Mouse (Mus musculus): Measurements from ENCODE around the gene Tff3. TPM values are rescaled to one million over a fixed set of nuclear protein-coding genes. Genes with fewer than 3 reads are reported as not detected.

Gene Tff3
- total and polyA plus RNA-seq, 3 experiments: not detected

DNA sequence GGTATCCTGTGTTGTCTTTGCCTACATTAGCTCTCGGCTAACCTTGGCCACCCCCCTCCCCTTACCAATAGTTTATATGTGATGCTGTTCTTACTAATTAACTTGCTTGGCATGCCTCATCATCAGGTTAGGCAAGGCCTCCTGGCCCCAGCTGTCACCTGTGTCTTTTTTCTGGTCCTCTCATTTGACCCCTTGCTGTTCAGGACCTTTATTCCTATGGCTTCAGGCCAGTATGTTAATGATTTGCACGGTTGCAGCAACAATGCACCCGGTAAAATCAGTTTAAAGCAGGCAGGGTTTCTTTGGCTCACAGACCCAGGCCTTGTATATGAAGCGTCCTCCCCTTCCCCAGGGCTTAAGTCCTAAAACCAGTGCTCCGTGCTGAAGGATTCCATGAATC is 23.1 kb upstream of the Tff3 start:
- Histone ChIP-seq H3K27me3 (replicated peaks) (peaks cover 58% of the 10 kb centered on the region), H3K36me3 (replicated peaks in 1 of 2; ENCODE audit: control insufficient read depth in 1 of 2, insufficient read depth in 1 of 2, low read length in 1 of 2) (no peaks in the 10 kb centered on the region), H3K4me3 (replicated peaks in 1 of 3; ENCODE audit: low read depth in 2 of 3, low read length in 2 of 3, poor library complexity in 1 of 3) (no peak overlapping the region), H3K4me2 (ENCODE audit: insufficient read depth, low read depth, poor library complexity, severe bottlenecking) (no peak overlapping the region), H3K4me1 (ENCODE audit: control insufficient read depth in 1 of 2, insufficient read depth in 2 of 2) (no peaks in the 10 kb centered on the region), H3K9ac (ENCODE audit: insufficient read depth, low read depth) (no peak overlapping the region), H3K27ac (ENCODE audit: insufficient read depth, low read depth) (no peak overlapping the region), H3K79me2 (replicated peaks; ENCODE audit: control insufficient read depth, extremely low read depth, insufficient read depth, poor library complexity, severe bottlenecking) (no peaks in the 10 kb centered on the region), H3K9me3 (replicated peaks; ENCODE audit: low read length) (no peaks in the 10 kb centered on the region)
- dilution Hi-C loops (cut with MboI; ENCODE audit: extremely low pct_ligation_motif_present, extremely low pct_unique_long_range_greater_than_20kb, low sequenced_read_pairs) (no loop called here), in situ Hi-C loops (cut with MboI; ENCODE audit: low pct_ligation_motif_present, low pct_unique_long_range_greater_than_20kb, low sequenced_read_pairs) (no loop called here)
- no peak for DNase-seq (ENCODE audit: extremely low read depth)
- TF ChIP-seq RCOR1 (conservative IDR thresholded peaks at IDR 0.05; ENCODE audit: low read depth, low read length): no peak
- no peak for TF ChIP-seq MXI1 (IDR thresholded peaks at IDR 0.05; ENCODE audit: low read depth, low read length)
- no peak for TF ChIP-seq NRF1 (IDR thresholded peaks at IDR 0.05; ENCODE audit: low read depth, low read length)
- TF ChIP-seq POLR2AphosphoS2 (IDR thresholded peaks at IDR 0.05; ENCODE audit: low read depth, low read length): no peak
- no peak for TF ChIP-seq ELF1 (IDR thresholded peaks at IDR 0.05; ENCODE audit: low read depth, low read length)
- no peak for TF ChIP-seq ETS1 (conservative IDR thresholded peaks at IDR 0.05; ENCODE audit: low read depth, low read length)

GRCm38 (mm10) chr17:31145998-31146397 is 16.6 kb upstream of the Tff3 start:
- DNase-seq (ENCODE audit: extremely low read depth): no peak
- no peak overlapping the region for H3K4me2 ChIP-seq (ENCODE audit: insufficient read depth, low read depth, poor library complexity, severe bottlenecking)
- no peaks in the 10 kb centered on the region for H3K36me3 ChIP-seq (replicated peaks in 1 of 2; ENCODE audit: control insufficient read depth in 1 of 2, insufficient read depth in 1 of 2, low read length in 1 of 2)
- in situ Hi-C loops (cut with MboI; ENCODE audit: low pct_ligation_motif_present, low pct_unique_long_range_greater_than_20kb, low sequenced_read_pairs) (no loop called here), dilution Hi-C loops (cut with MboI; ENCODE audit: extremely low pct_ligation_motif_present, extremely low pct_unique_long_range_greater_than_20kb, low sequenced_read_pairs) (no loop called here)
- H3K27me3 ChIP-seq (replicated peaks): peaks cover 66% of the 10 kb centered on the region
- H3K4me3 ChIP-seq (replicated peaks in 1 of 3; ENCODE audit: low read depth in 2 of 3, low read length in 2 of 3, poor library complexity in 1 of 3): no peak overlapping the region
- no peak overlapping the region for H3K9ac ChIP-seq (ENCODE audit: insufficient read depth, low read depth)
- no peaks in the 10 kb centered on the region for H3K4me1 ChIP-seq (ENCODE audit: control insufficient read depth in 1 of 2, insufficient read depth in 2 of 2)
- no peaks in the 10 kb centered on the region for H3K79me2 ChIP-seq (replicated peaks; ENCODE audit: control insufficient read depth, extremely low read depth, insufficient read depth, poor library complexity, severe bottlenecking)
- no peak for TF ChIP-seq RCOR1 (conservative IDR thresholded peaks at IDR 0.05; ENCODE audit: low read depth, low read length)
- no peak for TF ChIP-seq ZKSCAN1 (IDR thresholded peaks at IDR 0.05; ENCODE audit: borderline replicate concordance, low read depth, low read length)
- TF ChIP-seq ZNF384 (IDR thresholded peaks at IDR 0.05; ENCODE audit: low read depth, low read length): no peak
- TF ChIP-seq HCFC1 (IDR thresholded peaks at IDR 0.05; ENCODE audit: low read depth, low read length): no peak
- TF ChIP-seq JUN (IDR thresholded peaks at IDR 0.05; ENCODE audit: insufficient read depth, low read depth, low read length): no peak
- no peak for TF ChIP-seq JUND (conservative IDR thresholded peaks at IDR 0.05; ENCODE audit: low read depth, low read length)
- TF ChIP-seq RAD21 (IDR thresholded peaks at IDR 0.05; ENCODE audit: low read depth, low read length): no peak
- TF ChIP-seq TBP (conservative IDR thresholded peaks at IDR 0.05; ENCODE audit: low read depth, low read length): no peak
- TF ChIP-seq ZMIZ1 (IDR thresholded peaks at IDR 0.05; ENCODE audit: low read depth, low read length): no peak
- no peak for TF ChIP-seq PAX5 (IDR thresholded peaks at IDR 0.05; ENCODE audit: low read length)
- TF ChIP-seq IRF4 (IDR thresholded peaks at IDR 0.05; ENCODE audit: low read depth, low read length): no peak
- no peak for TF ChIP-seq KAT2A (IDR thresholded peaks at IDR 0.05; ENCODE audit: insufficient replicate concordance, low read length)
- TF ChIP-seq BHLHE40 (IDR thresholded peaks at IDR 0.05; ENCODE audit: low read depth, low read length): no peak
- no peak for TF ChIP-seq POLR2A (IDR thresholded peaks at IDR 0.05; ENCODE audit: low read depth, low read length)
- no peak for TF ChIP-seq ETS1 (conservative IDR thresholded peaks at IDR 0.05; ENCODE audit: low read depth, low read length)
- TF ChIP-seq CHD2 (IDR thresholded peaks at IDR 0.05; ENCODE audit: low read length): no peak
- TF ChIP-seq MYC (IDR thresholded peaks at IDR 0.05; ENCODE audit: low read depth, low read length): no peak
- no peak for TF ChIP-seq MXI1 (IDR thresholded peaks at IDR 0.05; ENCODE audit: low read depth, low read length)
- TF ChIP-seq SIN3A (IDR thresholded peaks at IDR 0.05; ENCODE audit: low read length): no peak
- no peak overlapping the region for H3K27ac ChIP-seq (ENCODE audit: insufficient read depth, low read depth)
- peaks cover 5% of the 10 kb centered on the region for H3K9me3 ChIP-seq (replicated peaks; ENCODE audit: low read length)

Data from CH12.LX (cell line).